Mouse (Mus musculus): ENCODE measurements at regions not wholly inside any gene's neighbourhood (a gene's known extent, or its start where the extent isn't known, plus 50 kb on each side); places are given as distances from the start of the nearest gene placed in this dataset.
A peak's percentile ranks its signal among the peaks of the same experiment; 100 is the strongest.

DNA sequence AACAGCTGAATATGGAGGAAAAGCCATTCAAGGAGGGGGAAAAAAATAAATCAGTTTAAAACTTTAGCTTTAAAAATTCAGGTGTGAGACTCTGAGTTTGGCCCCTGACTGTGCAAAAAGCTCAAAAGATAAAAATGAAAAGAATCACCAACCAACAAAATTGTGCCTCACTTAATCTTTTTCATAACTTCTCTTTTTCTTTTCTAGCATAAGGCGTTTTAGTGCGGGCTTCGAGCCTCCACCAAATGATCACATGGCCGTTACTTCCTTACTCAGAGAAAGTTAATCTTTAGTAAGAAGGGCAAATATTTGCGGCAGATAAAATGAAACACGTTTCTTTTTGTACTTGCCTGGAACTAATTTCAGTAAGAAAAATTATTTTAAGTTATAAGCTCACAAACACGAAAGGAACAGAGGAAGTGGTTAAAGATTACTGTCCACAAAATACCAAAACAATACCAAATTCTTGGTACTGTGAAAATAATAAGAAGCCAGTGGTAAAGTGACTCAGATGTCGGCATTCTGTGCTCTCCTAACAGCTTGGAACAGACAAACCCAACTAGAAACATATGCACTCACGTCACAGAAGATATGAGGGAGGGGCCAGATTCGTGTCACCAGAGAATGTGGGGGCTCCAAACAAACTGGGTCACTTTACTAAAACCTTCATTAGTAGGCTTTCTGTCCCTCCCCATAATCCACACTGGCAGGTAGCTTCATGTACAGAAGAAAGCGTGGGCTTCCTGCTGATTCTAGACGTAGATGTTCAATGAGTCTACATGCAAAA is 101.1 kb upstream of the Cxadr start:
- no peaks in the 10 kb centered on the region; the same call in none of the 2 replicates for H3K4me1 ChIP-seq (ENCODE audit: control insufficient read depth, insufficient read depth, low read length)
- no peaks in the 10 kb centered on the region for H3K27me3 ChIP-seq (ENCODE audit: control insufficient read depth, insufficient read depth, low read length)
- no peaks in the 10 kb centered on the region for H3K36me3 ChIP-seq (ENCODE audit: control insufficient read depth, insufficient read depth, low read length)
- no peak overlapping the region for H3K4me3 ChIP-seq (ENCODE audit: control insufficient read depth, low read depth, low read length)
- no peak overlapping the region for H3K27ac ChIP-seq (ENCODE audit: control insufficient read depth, insufficient read depth, low read depth, low read length)
- no peak for TF ChIP-seq CTCF (IDR thresholded peaks at IDR 0.05; ENCODE audit: control insufficient read depth, insufficient read depth, insufficient replicate concordance, low read depth, low read length)
- TF ChIP-seq POLR2A (IDR thresholded peaks at IDR 0.05; ENCODE audit: control insufficient read depth, low read depth, low read length) = no peak

DNA sequence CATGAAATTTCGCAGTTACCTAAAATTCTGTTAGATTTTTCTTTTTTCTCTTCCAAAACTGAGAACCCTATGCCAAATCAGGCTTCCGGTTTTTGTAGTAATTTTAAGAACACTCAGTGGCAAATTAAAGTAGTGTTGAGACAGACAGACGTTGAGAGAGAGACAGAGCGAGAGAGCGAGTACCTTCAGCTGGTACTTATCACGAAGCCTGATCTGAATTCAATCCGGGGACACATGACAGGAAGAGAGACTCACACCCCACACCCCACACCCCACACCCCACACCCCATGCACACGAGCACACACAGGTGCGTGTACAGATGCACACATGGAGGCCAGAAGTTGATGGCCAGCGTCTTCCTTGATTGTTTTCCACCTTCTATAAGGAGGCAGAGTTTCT is 102.0 kb upstream of the Cxadr start:
- TF ChIP-seq POLR2A (IDR thresholded peaks at IDR 0.05; ENCODE audit: control insufficient read depth, low read depth, low read length) (no peak), CTCF (IDR thresholded peaks at IDR 0.05; ENCODE audit: control insufficient read depth, insufficient read depth, insufficient replicate concordance, low read depth, low read length) (no peak)
- no peaks in the 10 kb centered on the region for H3K36me3 ChIP-seq (ENCODE audit: control insufficient read depth, insufficient read depth, low read length)
- H3K4me3 ChIP-seq (ENCODE audit: control insufficient read depth, low read depth, low read length) = no peak overlapping the region
- H3K27me3 ChIP-seq (ENCODE audit: control insufficient read depth, insufficient read depth, low read length) = no peaks in the 10 kb centered on the region
- no peaks in the 10 kb centered on the region; the same call in none of the 2 replicates for H3K4me1 ChIP-seq (ENCODE audit: control insufficient read depth, insufficient read depth, low read length)
- H3K27ac ChIP-seq (ENCODE audit: control insufficient read depth, insufficient read depth, low read depth, low read length) = no peak overlapping the region

GRCm38 (mm10) chr16:78198642-78199121 is 102.6 kb upstream of the Cxadr start:
- no peak overlapping the region for H3K27ac ChIP-seq (ENCODE audit: control insufficient read depth, insufficient read depth, low read depth, low read length)
- H3K4me1 ChIP-seq (ENCODE audit: control insufficient read depth, insufficient read depth, low read length) = no peaks in the 10 kb centered on the region; the same call in none of the 2 replicates
- no peaks in the 10 kb centered on the region for H3K36me3 ChIP-seq (ENCODE audit: control insufficient read depth, insufficient read depth, low read length)
- TF ChIP-seq POLR2A (IDR thresholded peaks at IDR 0.05; ENCODE audit: control insufficient read depth, low read depth, low read length) = no peak
- peak; percentile 93 for TF ChIP-seq CTCF (IDR thresholded peaks at IDR 0.05; ENCODE audit: control insufficient read depth, insufficient read depth, insufficient replicate concordance, low read depth, low read length)
- no peaks in the 10 kb centered on the region for H3K27me3 ChIP-seq (ENCODE audit: control insufficient read depth, insufficient read depth, low read length)
- H3K4me3 ChIP-seq (ENCODE audit: control insufficient read depth, low read depth, low read length) = no peak overlapping the region

DNA sequence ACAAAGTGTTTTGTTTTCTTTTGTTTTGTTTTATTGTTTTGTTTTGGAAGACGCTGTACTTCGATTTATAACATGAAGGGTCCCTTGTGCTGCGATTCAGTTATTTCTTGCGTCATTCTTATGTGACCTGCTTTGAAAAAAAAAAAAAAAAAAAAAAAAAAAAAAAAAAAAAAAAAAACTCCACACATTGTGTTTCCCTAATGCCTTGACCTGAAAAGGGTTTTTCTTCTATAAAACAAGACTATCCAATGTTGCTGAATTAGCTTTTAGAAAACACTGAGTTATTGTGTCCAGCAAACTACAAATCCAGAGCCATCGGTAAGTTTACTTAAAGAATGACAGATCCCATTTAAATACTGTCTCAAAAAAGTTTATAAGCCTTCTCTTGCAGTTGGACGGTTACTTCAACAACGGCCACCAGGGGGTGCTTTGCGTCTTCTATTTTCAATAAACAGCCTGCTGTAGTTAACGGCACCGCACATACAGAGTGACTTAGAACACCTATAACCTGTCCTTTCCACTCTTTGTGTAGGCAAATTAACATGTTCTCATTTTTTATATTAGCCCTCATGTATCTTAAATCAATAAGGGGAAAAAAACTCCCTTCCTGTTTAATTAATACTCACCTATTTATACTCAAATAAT is 103.9 kb upstream of the Cxadr start:
- Histone ChIP-seq H3K4me3 (ENCODE audit: control insufficient read depth, low read depth, low read length) (no peak overlapping the region), H3K4me1 (ENCODE audit: control insufficient read depth, insufficient read depth, low read length) (no peaks in the 10 kb centered on the region; the same call in none of the 2 replicates), H3K27me3 (ENCODE audit: control insufficient read depth, insufficient read depth, low read length) (no peaks in the 10 kb centered on the region), H3K27ac (ENCODE audit: control insufficient read depth, insufficient read depth, low read depth, low read length) (no peak overlapping the region), H3K36me3 (ENCODE audit: control insufficient read depth, insufficient read depth, low read length) (no peaks in the 10 kb centered on the region)
- TF ChIP-seq POLR2A (IDR thresholded peaks at IDR 0.05; ENCODE audit: control insufficient read depth, low read depth, low read length) = no peak
- TF ChIP-seq CTCF (IDR thresholded peaks at IDR 0.05; ENCODE audit: control insufficient read depth, insufficient read depth, insufficient replicate concordance, low read depth, low read length) = no peak

GRCm38 (mm10) chr16:78170627-78171605 is 130.4 kb upstream of the Cxadr start:
- no peak for TF ChIP-seq POLR2A (IDR thresholded peaks at IDR 0.05; ENCODE audit: control insufficient read depth, low read depth, low read length)
- no peak for TF ChIP-seq CTCF (IDR thresholded peaks at IDR 0.05; ENCODE audit: control insufficient read depth, insufficient read depth, insufficient replicate concordance, low read depth, low read length)
- Histone ChIP-seq H3K4me1 (ENCODE audit: control insufficient read depth, insufficient read depth, low read length) (no peaks in the 10 kb centered on the region), H3K4me3 (ENCODE audit: control insufficient read depth, low read depth, low read length) (no peak overlapping the region), H3K27ac (ENCODE audit: control insufficient read depth, insufficient read depth, low read depth, low read length) (no peak overlapping the region), H3K36me3 (ENCODE audit: control insufficient read depth, insufficient read depth, low read length) (no peaks in the 10 kb centered on the region), H3K27me3 (ENCODE audit: control insufficient read depth, insufficient read depth, low read length) (no peaks in the 10 kb centered on the region)

- H3K27ac ChIP-seq (ENCODE audit: control insufficient read depth, insufficient read depth, low read depth, low read length) = no peak overlapping the region
- H3K4me1 ChIP-seq (ENCODE audit: control insufficient read depth, insufficient read depth, low read length) = no peaks in the 10 kb centered on the region
- no peaks in the 10 kb centered on the region for H3K36me3 ChIP-seq (ENCODE audit: control insufficient read depth, insufficient read depth, low read length)
- no peak overlapping the region for H3K4me3 ChIP-seq (ENCODE audit: control insufficient read depth, low read depth, low read length)
- TF ChIP-seq POLR2A (IDR thresholded peaks at IDR 0.05; ENCODE audit: control insufficient read depth, low read depth, low read length) (no peak), CTCF (IDR thresholded peaks at IDR 0.05; ENCODE audit: control insufficient read depth, insufficient read depth, insufficient replicate concordance, low read depth, low read length) (no peak)
- no peaks in the 10 kb centered on the region for H3K27me3 ChIP-seq (ENCODE audit: control insufficient read depth, insufficient read depth, low read length)
Observed at GRCm38 (mm10) chr16:78156876-78157232, 144.4 kb upstream of the Cxadr start.
